Mouse (Mus musculus) cerebellum, adult 2 months (tissue): Measurements from ENCODE around the gene Syt2.

ENCODE experiments used
- CTCF ChIP-seq: fragments of 200-500 bp; IDR thresholded peaks from 2 replicates; pipeline ENCODE4 v1.5.1; 2011; ENCODE audit warnings: low read depth, mild to moderate bottlenecking, control low read depth, low read length, moderate library complexity, borderline replicate concordance; ENCODE audit not compliant: insufficient read depth
- POLR2A ChIP-seq: fragments of 200-500 bp; IDR thresholded peaks from 2 replicates; pipeline ENCODE4 v1.6.1; 2011; ENCODE audit warnings: low read length, control low read depth, borderline replicate concordance; ENCODE audit not compliant: insufficient read depth

- TF ChIP-seq POLR2A (no peak), CTCF (no peak)
Observed at GRCm38 (mm10) chr1:134614988-134615387, 31.5 kb upstream of the Syt2 start.
